Mouse (Mus musculus) adrenal gland (tissue): ENCODE results near the gene Sdhb.

Experiments
- intact Hi-C: fragments of 180-260 bp; cut with DNase I; formaldehyde crosslinking; loops from one replicate; pipeline ENCODE4 v1.15.1; 2025

Gene Sdhb

GRCm38 (mm10) chr4:140947487-140948440 lies 13.2 kb upstream of the Sdhb start:
- intact Hi-C loops = no loop called here

GRCm38 (mm10) chr4:140948481-140948880 lies 12.5 kb upstream of the Sdhb start:
- intact Hi-C loops = no loop called here

- intact Hi-C loops = no loop called here
These were observed 12.0 kb upstream of the Sdhb start for GRCm38 (mm10) chr4:140949052-140949451.

GRCm38 (mm10) chr4:140949616-140950015 lies 11.4 kb upstream of the Sdhb start:
- intact Hi-C loops = no loop called here

- intact Hi-C loops = no loop called here
These were observed 10.4 kb upstream of the Sdhb start for GRCm38 (mm10) chr4:140950574-140950973.

- intact Hi-C loops = no loop called here
These were observed 9.0 kb upstream of the Sdhb start for GRCm38 (mm10) chr4:140951861-140952641.

- intact Hi-C loops = loop anchor here (5.0 kb wide), 1 partner anchor 135 kb away; no protein-coding TSS in a partner anchor
These were observed 3.8 kb upstream of the Sdhb start for GRCm38 (mm10) chr4:140957131-140957702.

- intact Hi-C loops = loop anchor here (2.0 to 5.0 kb wide), 2 partner anchors 135 to 169 kb away; no protein-coding TSS in a partner anchor
These were observed 3.3 kb upstream of the Sdhb start for GRCm38 (mm10) chr4:140957725-140958124.

- intact Hi-C loops = loop anchor here (2.0 to 5.0 kb wide), 2 partner anchors 136 to 170 kb away; no protein-coding TSS in a partner anchor
These were observed 2.7 kb upstream of the Sdhb start for GRCm38 (mm10) chr4:140958319-140958718.

GRCm38 (mm10) chr4:140959128-140959679 lies 1.8 kb upstream of the Sdhb start:
- intact Hi-C loops = loop anchor here (2.0 to 5.0 kb wide), 2 partner anchors 137 to 170 kb away; no protein-coding TSS in a partner anchor

GRCm38 (mm10) chr4:140959715-140960479 lies 1.1 kb upstream of the Sdhb start:
- intact Hi-C loops = loop anchor here (2.0 to 5.0 kb wide), 2 partner anchors 138 to 171 kb away; no protein-coding TSS in a partner anchor

GRCm38 (mm10) chr4:140961467-140962206 lies 634 bp downstream of the Sdhb start:
- intact Hi-C loops = no loop called here

- intact Hi-C loops = no loop called here
These were observed 1.4 kb downstream of the Sdhb start for GRCm38 (mm10) chr4:140962207-140962909.

GRCm38 (mm10) chr4:140962950-140963349 lies 1.9 kb downstream of the Sdhb start:
- intact Hi-C loops = no loop called here

GRCm38 (mm10) chr4:140963941-140964597 lies 3.1 kb downstream of the Sdhb start:
- intact Hi-C loops = loop anchor here (2.0 kb wide), 1 partner anchor 69 kb away; no protein-coding TSS in a partner anchor

- intact Hi-C loops = loop anchor here (2.0 kb wide), 1 partner anchor 68 kb away; no protein-coding TSS in a partner anchor
These were observed 3.6 kb downstream of the Sdhb start for GRCm38 (mm10) chr4:140964620-140965019.

- intact Hi-C loops = no loop called here
These were observed 6.6 kb downstream of the Sdhb start for GRCm38 (mm10) chr4:140967386-140968159.
